Mouse (Mus musculus) ES-Bruce4 (cell line): Measurements from ENCODE around the gene Adamts4.

Experiments used
- CTCF ChIP-seq: IDR thresholded peaks from one replicate; pipeline ENCODE4 v1.8.1; 2011; ENCODE audit warnings: low read depth, low read length
- POLR2A ChIP-seq: IDR thresholded peaks from one replicate; pipeline ENCODE4 v1.8.1; 2011; ENCODE audit warnings: low read length; ENCODE audit not compliant: insufficient read depth

DNA sequence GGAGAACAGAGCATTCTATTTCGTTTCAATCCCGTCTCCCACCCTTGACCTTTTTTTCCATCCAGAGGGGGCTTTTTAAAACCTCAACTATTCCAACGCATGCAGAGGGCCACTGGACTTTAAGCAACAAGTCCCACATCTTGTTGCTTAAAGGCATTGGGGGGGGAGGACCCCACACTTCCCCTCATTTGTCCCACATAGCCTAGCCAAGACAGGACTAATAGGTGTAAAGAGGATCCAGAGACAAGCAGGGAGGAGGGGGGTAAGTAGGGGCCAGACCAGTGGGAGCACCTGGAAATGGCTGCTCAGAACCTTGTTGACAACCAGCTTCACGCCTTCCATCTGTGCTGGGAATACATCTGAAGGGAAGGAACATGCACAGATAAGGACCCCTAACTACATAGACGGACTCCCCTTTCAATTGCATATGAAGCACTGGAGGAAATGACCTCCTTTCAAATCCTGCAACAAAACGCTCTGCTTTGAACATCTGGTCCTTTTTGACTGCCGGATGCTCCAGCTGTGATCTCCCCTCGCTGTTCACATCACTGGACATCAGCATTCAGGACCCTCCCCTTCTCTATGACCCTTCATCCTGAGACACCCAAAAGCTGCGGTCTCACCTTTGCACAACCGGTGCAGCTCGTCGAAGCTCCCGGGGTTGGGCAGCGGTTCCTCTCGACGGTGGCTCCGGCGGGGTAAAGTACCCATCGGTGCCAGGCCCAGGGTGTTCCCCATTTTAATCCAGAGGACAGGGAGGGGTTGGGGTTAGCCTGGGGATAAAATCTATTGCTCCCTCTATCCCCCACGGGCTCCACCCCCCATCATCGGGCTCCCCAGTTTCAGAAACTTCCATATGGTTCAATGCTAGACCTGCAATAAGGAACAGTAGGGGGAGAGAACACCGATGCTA lies 28.7 kb upstream of the Adamts4 start:
- TF ChIP-seq CTCF (no peak), POLR2A (no peak)
